Mouse (Mus musculus): ENCODE results near the gene Fibin. TPM values are rescaled to one million over a fixed set of nuclear protein-coding genes. Genes with fewer than 3 reads are reported as not detected.

The Fibin gene
- polyA plus RNA-seq, 1 experiment: 5.9 TPM

- Histone ChIP-seq H3K4me3 (no peak overlapping the region), H3ac (ENCODE audit: control insufficient read depth, insufficient read length) (no peak overlapping the region), H3K27me3 (ENCODE audit: control insufficient read depth, insufficient read depth, insufficient read length) (no peaks in the 10 kb centered on the region), H3K36me3 (ENCODE audit: control insufficient read depth, insufficient read depth) (no peaks in the 10 kb centered on the region), H3K4me2 (ENCODE audit: low read depth) (no peak overlapping the region), H3K79me2 (ENCODE audit: control insufficient read depth, insufficient read depth) (no peaks in the 10 kb centered on the region)
- TF ChIP-seq MAX (IDR thresholded peaks at IDR 0.05; ENCODE audit: low read depth) (no peak), MYOD1 (IDR thresholded peaks at IDR 0.05; ENCODE audit: control insufficient read depth in 1 of 3, insufficient read length in 2 of 3, low read depth in 2 of 3) (peak in 1 of 3 experiments; percentile 14)
Observed at GRCm38 (mm10) chr2:110373186-110373585, 10.2 kb upstream of the Fibin start.

- no peak overlapping the region for H3K4me2 ChIP-seq (ENCODE audit: low read depth)
- TF ChIP-seq POLR2AphosphoS2 (IDR thresholded peaks at IDR 0.05; ENCODE audit: insufficient read length, low read depth) (no peak), E2F4 (IDR thresholded peaks at IDR 0.05; ENCODE audit: insufficient read depth) (no peak), CEBPB (IDR thresholded peaks at IDR 0.05; ENCODE audit: insufficient read depth, poor library complexity, severe bottlenecking) (no peak), MAX (IDR thresholded peaks at IDR 0.05; ENCODE audit: low read depth) (no peak)
- no peak overlapping the region for H3K4me3 ChIP-seq
- no peak overlapping the region for H3ac ChIP-seq (ENCODE audit: control insufficient read depth, insufficient read length)
- no peaks in the 10 kb centered on the region for H3K79me2 ChIP-seq (ENCODE audit: control insufficient read depth, insufficient read depth)
- no peaks in the 10 kb centered on the region for H3K36me3 ChIP-seq (ENCODE audit: control insufficient read depth, insufficient read depth)
- no peaks in the 10 kb centered on the region for H3K27me3 ChIP-seq (ENCODE audit: control insufficient read depth, insufficient read depth, insufficient read length)
Observed at GRCm38 (mm10) chr2:110367382-110367887, 4.5 kb upstream of the Fibin start.

GRCm38 (mm10) chr2:110365401-110365800 lies 2.4 kb upstream of the Fibin start:
- TF ChIP-seq E2F4 (IDR thresholded peaks at IDR 0.05; ENCODE audit: insufficient read depth) (no peak), POLR2AphosphoS2 (IDR thresholded peaks at IDR 0.05; ENCODE audit: insufficient read length, low read depth) (no peak), USF1 (IDR thresholded peaks at IDR 0.05; ENCODE audit: low read depth) (no peak), SRF (IDR thresholded peaks at IDR 0.05; ENCODE audit: control insufficient read depth, insufficient read length, low read depth) (no peak), MYOD1 (IDR thresholded peaks at IDR 0.05; ENCODE audit: control insufficient read depth in 1 of 3, insufficient read length in 2 of 3, low read depth in 2 of 3) (no peak), REST (IDR thresholded peaks at IDR 0.05; ENCODE audit: insufficient read depth, insufficient read length) (no peak), TCF3 (IDR thresholded peaks at IDR 0.05; ENCODE audit: insufficient read length, low read depth) (no peak), MYOG (IDR thresholded peaks at IDR 0.05; ENCODE audit: control insufficient read depth in 1 of 3, insufficient read depth in 1 of 3, insufficient read length in 2 of 3, low read depth in 2 of 3) (no peak), POLR2A (IDR thresholded peaks at IDR 0.05; ENCODE audit: insufficient read length, low read depth) (no peak), MAX (IDR thresholded peaks at IDR 0.05; ENCODE audit: low read depth) (no peak), TCF12 (IDR thresholded peaks at IDR 0.05; ENCODE audit: insufficient read depth, poor library complexity, severe bottlenecking) (no peak), CEBPB (IDR thresholded peaks at IDR 0.05; ENCODE audit: insufficient read depth, poor library complexity, severe bottlenecking) (no peak)
- no peaks in the 10 kb centered on the region for H3K36me3 ChIP-seq (ENCODE audit: control insufficient read depth, insufficient read depth)
- no peaks in the 10 kb centered on the region for H3K79me2 ChIP-seq (ENCODE audit: control insufficient read depth, insufficient read depth)
- no peaks in the 10 kb centered on the region for H3K27me3 ChIP-seq (ENCODE audit: control insufficient read depth, insufficient read depth, insufficient read length)
- H3ac ChIP-seq (ENCODE audit: control insufficient read depth, insufficient read length): no peak overlapping the region
- H3K4me2 ChIP-seq (ENCODE audit: low read depth): no peak overlapping the region
- no peak overlapping the region for H3K4me3 ChIP-seq

GRCm38 (mm10) chr2:110363855-110364254 lies 872 bp upstream of the Fibin start:
- Histone ChIP-seq H3K36me3 (ENCODE audit: control insufficient read depth, insufficient read depth) (no peaks in the 10 kb centered on the region), H3K4me2 (ENCODE audit: low read depth) (no peak overlapping the region), H3K4me3 (no peak overlapping the region), H3ac (ENCODE audit: control insufficient read depth, insufficient read length) (no peak overlapping the region), H3K27me3 (ENCODE audit: control insufficient read depth, insufficient read depth, insufficient read length) (no peaks in the 10 kb centered on the region), H3K79me2 (ENCODE audit: control insufficient read depth, insufficient read depth) (no peaks in the 10 kb centered on the region)
- TF ChIP-seq POLR2A (IDR thresholded peaks at IDR 0.05; ENCODE audit: insufficient read length, low read depth) (no peak), SRF (IDR thresholded peaks at IDR 0.05; ENCODE audit: control insufficient read depth, insufficient read length, low read depth) (no peak), E2F4 (IDR thresholded peaks at IDR 0.05; ENCODE audit: insufficient read depth) (no peak), POLR2AphosphoS2 (IDR thresholded peaks at IDR 0.05; ENCODE audit: insufficient read length, low read depth) (no peak), TCF3 (IDR thresholded peaks at IDR 0.05; ENCODE audit: insufficient read length, low read depth) (no peak), MYOG (IDR thresholded peaks at IDR 0.05; ENCODE audit: control insufficient read depth in 1 of 3, insufficient read depth in 1 of 3, insufficient read length in 2 of 3, low read depth in 2 of 3) (no peak), MAX (IDR thresholded peaks at IDR 0.05; ENCODE audit: low read depth) (no peak), MYOD1 (IDR thresholded peaks at IDR 0.05; ENCODE audit: control insufficient read depth in 1 of 3, insufficient read length in 2 of 3, low read depth in 2 of 3) (no peak), CEBPB (IDR thresholded peaks at IDR 0.05; ENCODE audit: insufficient read depth, poor library complexity, severe bottlenecking) (no peak), REST (IDR thresholded peaks at IDR 0.05; ENCODE audit: insufficient read depth, insufficient read length) (no peak), TCF12 (IDR thresholded peaks at IDR 0.05; ENCODE audit: insufficient read depth, poor library complexity, severe bottlenecking) (no peak), USF1 (IDR thresholded peaks at IDR 0.05; ENCODE audit: low read depth) (no peak)

- no peak overlapping the region for H3K4me3 ChIP-seq
- no peaks in the 10 kb centered on the region for H3K79me2 ChIP-seq (ENCODE audit: control insufficient read depth, insufficient read depth)
- TF ChIP-seq SRF (IDR thresholded peaks at IDR 0.05; ENCODE audit: control insufficient read depth, insufficient read length, low read depth) (no peak), MAX (IDR thresholded peaks at IDR 0.05; ENCODE audit: low read depth) (no peak), TCF3 (IDR thresholded peaks at IDR 0.05; ENCODE audit: insufficient read length, low read depth) (no peak), MYOG (IDR thresholded peaks at IDR 0.05; ENCODE audit: control insufficient read depth in 1 of 3, insufficient read depth in 1 of 3, insufficient read length in 2 of 3, low read depth in 2 of 3) (no peak), REST (IDR thresholded peaks at IDR 0.05; ENCODE audit: insufficient read depth, insufficient read length) (no peak), MYOD1 (IDR thresholded peaks at IDR 0.05; ENCODE audit: control insufficient read depth in 1 of 3, insufficient read length in 2 of 3, low read depth in 2 of 3) (no peak), E2F4 (IDR thresholded peaks at IDR 0.05; ENCODE audit: insufficient read depth) (no peak), TCF12 (IDR thresholded peaks at IDR 0.05; ENCODE audit: insufficient read depth, poor library complexity, severe bottlenecking) (no peak), POLR2A (IDR thresholded peaks at IDR 0.05; ENCODE audit: insufficient read length, low read depth) (no peak), CEBPB (IDR thresholded peaks at IDR 0.05; ENCODE audit: insufficient read depth, poor library complexity, severe bottlenecking) (no peak), USF1 (IDR thresholded peaks at IDR 0.05; ENCODE audit: low read depth) (no peak), POLR2AphosphoS2 (IDR thresholded peaks at IDR 0.05; ENCODE audit: insufficient read length, low read depth) (no peak)
- H3K36me3 ChIP-seq (ENCODE audit: control insufficient read depth, insufficient read depth): no peaks in the 10 kb centered on the region
- H3K27me3 ChIP-seq (ENCODE audit: control insufficient read depth, insufficient read depth, insufficient read length): no peaks in the 10 kb centered on the region
- no peak overlapping the region for H3ac ChIP-seq (ENCODE audit: control insufficient read depth, insufficient read length)
- no peak overlapping the region for H3K4me2 ChIP-seq (ENCODE audit: low read depth)
Observed at GRCm38 (mm10) chr2:110353302-110353970, 9.5 kb downstream of the Fibin start.
